Comparison of ENCODE assay signal across 8 mouse cellular contexts in the genomic region with DNA sequence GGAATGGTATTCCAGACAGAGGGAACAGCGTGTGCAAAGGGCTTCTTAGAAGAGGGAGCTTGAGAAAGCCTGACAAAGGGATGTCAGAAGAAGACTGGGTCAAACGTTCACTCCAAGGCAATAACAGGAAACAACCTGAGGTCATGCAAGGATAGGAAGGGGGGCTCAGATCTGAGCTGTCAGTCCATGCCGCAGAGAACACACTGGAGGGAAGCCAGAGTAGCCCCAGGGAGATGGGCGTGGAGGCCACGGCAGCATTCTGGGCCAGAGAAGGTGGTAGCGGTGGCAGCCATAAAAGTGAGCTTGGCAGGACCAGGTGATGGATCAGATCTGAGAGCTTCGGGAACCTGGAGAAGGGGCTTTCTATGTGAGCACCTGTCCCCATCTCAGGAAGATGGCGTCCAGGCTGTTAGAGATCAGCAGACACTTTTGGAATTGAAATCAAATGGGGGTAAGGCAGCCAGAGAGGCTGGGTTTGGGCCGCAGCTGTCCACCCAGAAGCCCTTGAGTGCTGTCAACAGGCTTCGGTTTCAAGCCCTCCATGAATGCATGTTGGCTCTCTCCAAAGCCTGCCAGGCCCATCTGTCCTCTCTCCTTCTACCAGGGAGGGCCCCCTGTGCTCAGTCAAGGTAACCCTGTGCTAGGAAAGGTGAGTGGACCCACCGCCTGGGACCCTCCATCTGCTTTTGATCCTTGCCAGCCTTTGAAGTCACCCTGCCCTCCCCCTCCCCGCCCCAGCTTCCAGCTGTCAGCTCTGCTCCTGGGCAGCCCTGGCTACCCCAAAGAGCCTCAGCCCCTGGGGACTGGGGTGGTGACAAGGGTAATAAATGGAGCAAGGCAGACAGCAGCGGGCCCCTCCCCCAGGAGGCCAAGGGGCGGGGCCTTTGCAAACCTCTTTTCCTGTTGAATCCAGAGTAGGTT. TPM values are rescaled to one million over a fixed set of nuclear protein-coding genes. Genes with fewer than 3 reads are reported as not detected.
DNase-seq lines count a peak whose midpoint lies in the region; ATAC-seq and TF ChIP-seq lines count a peak whose summit lies in the region.

No protein-coding gene starts in this region.

- no peaks in the 10 kb centered on the region for H3K36me3 ChIP-seq in intestine, embryonic 14.5 days (ENCODE audit: control insufficient read depth, insufficient read depth, low read length)
- H3K36me3 ChIP-seq in spleen, adult 2 months (ENCODE audit: control insufficient read depth, insufficient read depth, low read length): no peaks in the 10 kb centered on the region

- H3K9ac ChIP-seq in intestine, embryonic 14.5 days (ENCODE audit: low read length): no peak overlapping the region

- intact Hi-C loops in left cerebral cortex, adult 2 months (cut with DNase I): no loop called here

- H3K9me3 ChIP-seq in intestine, embryonic 14.5 days (ENCODE audit: control insufficient read depth, low read length): no peaks in the 10 kb centered on the region

- no peak for TF ChIP-seq POLR2A in spleen, adult 2 months (IDR thresholded peaks at IDR 0.05; ENCODE audit: low read depth, low read length)

- no peak overlapping the region for H3K4me3 ChIP-seq in intestine, embryonic 14.5 days (ENCODE audit: low read depth, low read length)
- H3K4me3 ChIP-seq in spleen, adult 2 months (ENCODE audit: extremely low read depth, insufficient read depth, insufficient read length): no peak overlapping the region
- no peak overlapping the region for H3K4me3 ChIP-seq in left cerebral cortex, adult 2 months

- TF ChIP-seq CTCF in spleen, adult 2 months (IDR thresholded peaks at IDR 0.05; ENCODE audit: extremely low read depth, insufficient read depth, insufficient read length, insufficient replicate concordance): no peak
- TF ChIP-seq CTCF in left cerebral cortex, adult 2 months (IDR thresholded peaks at IDR 0.05): no peak

- peak; percentile 69; the same call in 1 of the 2 replicates for ATAC-seq in intestine, embryonic 14.5 days (replicated peaks; ENCODE audit: low FRiP score, low TSS enrichment, low read depth)

- peak; percentile 60 for DNase-seq in 416B (ENCODE audit: low read depth)
- DNase-seq in adrenal gland, postnatal 25 days: peak; percentile 52
- peak; percentile 97 for DNase-seq in heart, adult 11 months
- peak; percentile 66 for DNase-seq in intestine, embryonic 14.5 days (ENCODE audit: low spot score)
- DNase-seq in lung, postnatal 10 days: peak; percentile 55
- DNase-seq in spleen, adult 2 months (ENCODE audit: low read depth in 1 of 2, low spot score in 2 of 2): peak in 1 of 2 experiments; percentile 66
- no peak for DNase-seq in right cerebral cortex, adult 18-20 months
- DNase-seq in left cerebral cortex, adult 2 months (ENCODE audit: extremely low spot score in 1 of 2, low spot score in 2 of 2): no peak

- no peak overlapping the region for H3K4me2 ChIP-seq in intestine, embryonic 14.5 days (ENCODE audit: low read length)

- no peak overlapping the region for H3K27ac ChIP-seq in intestine, embryonic 14.5 days (ENCODE audit: low read depth)
- peak overlapping the region; percentile 15; the same call in 1 of the 2 replicates for H3K27ac ChIP-seq in spleen, adult 2 months (ENCODE audit: insufficient read depth, low read length)
- no peak overlapping the region for H3K27ac ChIP-seq in left cerebral cortex, adult 2 months

- no peaks in the 10 kb centered on the region for H3K27me3 ChIP-seq in intestine, embryonic 14.5 days (replicated peaks; ENCODE audit: control insufficient read depth, insufficient read depth, low read length)
- H3K27me3 ChIP-seq in spleen, adult 2 months (ENCODE audit: control insufficient read depth, insufficient read depth, low read length): no peaks in the 10 kb centered on the region

- H3K4me1 ChIP-seq in intestine, embryonic 14.5 days (replicated peaks; ENCODE audit: control insufficient read depth, insufficient read depth, low read length): peaks cover 20% of the 10 kb centered on the region
- H3K4me1 ChIP-seq in spleen, adult 2 months (ENCODE audit: control insufficient read depth, insufficient read depth, insufficient read length): peaks cover 24% of the 10 kb centered on the region; the same call in 1 of the 2 replicates

- 19% methylated on average over 14 of the region's 14 CpGs for WGBS in intestine, embryonic 14.5 days
- 16% methylated on average over 14 of the region's 14 CpGs for WGBS in spleen, adult 2 months

RNA-seq across cellular contexts. Expression of a gene that starts 58.4 kb away (rescaled TPM):
- 2.2 and 3.8 TPM in 2 replicates for total RNA-seq in adrenal gland, postnatal 25 days (2021)
- polyA plus RNA-seq in intestine, embryonic 14.5 days (2014; fragmentation: Nextera tagmentation; extraction: Ambion mirVana): 0.54 and 0.85 TPM in 2 replicates
- polyA plus RNA-seq in spleen, adult 2 months (2012; rRNA removed): 6.0 and 7.0 TPM in 2 replicates
- total RNA-seq in left cerebral cortex, adult 2 months (2021): 1 to 10 TPM; 2.7 to 3.4 TPM

Comparison
In these comparisons a context has a peak if more than half of its experiments do, and no peak if none do; other contexts are left out.
1. DNase-seq: peak in 416B (single experiment), adrenal gland, postnatal 25 days (single experiment), heart, adult 11 months (single experiment), intestine, embryonic 14.5 days (single experiment) and lung, postnatal 10 days (single experiment); none in right cerebral cortex, adult 18-20 months (single experiment) and left cerebral cortex, adult 2 months (0 of 2).